Mouse (Mus musculus): ENCODE results near the gene Osbpl3. TPM values are rescaled to one million over a fixed set of nuclear protein-coding genes. Genes with fewer than 3 reads are reported as not detected.

The Osbpl3 gene
- polyA plus RNA-seq, 1 experiment: 26.1 TPM

GRCm38 (mm10) chr6:50437815-50438214, 18.2 kb downstream of the Osbpl3 start:
- no peak for TF ChIP-seq CTCF (IDR thresholded peaks at IDR 0.05; ENCODE audit: extremely low read depth, insufficient read depth, low read length)
- no peak for TF ChIP-seq POLR2A (IDR thresholded peaks at IDR 0.05; ENCODE audit: extremely low read depth, insufficient read depth, low read length)
- H3K27ac ChIP-seq (ENCODE audit: insufficient read depth, low read length): no peak overlapping the region
- H3K4me1 ChIP-seq (ENCODE audit: control insufficient read depth, insufficient read depth, low read length): peaks cover 4% of the 10 kb centered on the region
- no peak overlapping the region for H3K4me3 ChIP-seq (ENCODE audit: insufficient read depth, low read length)

GRCm38 (mm10) chr6:50436661-50437060, 19.3 kb downstream of the Osbpl3 start:
- Histone ChIP-seq H3K27ac (ENCODE audit: insufficient read depth, low read length) (no peak overlapping the region), H3K4me1 (ENCODE audit: control insufficient read depth, insufficient read depth, low read length) (peaks cover 4% of the 10 kb centered on the region), H3K4me3 (ENCODE audit: insufficient read depth, low read length) (no peak overlapping the region)
- TF ChIP-seq CTCF (IDR thresholded peaks at IDR 0.05; ENCODE audit: extremely low read depth, insufficient read depth, low read length) (no peak), POLR2A (IDR thresholded peaks at IDR 0.05; ENCODE audit: extremely low read depth, insufficient read depth, low read length) (no peak)

- Histone ChIP-seq H3K4me1 (ENCODE audit: control insufficient read depth, insufficient read depth, low read length) (no peaks in the 10 kb centered on the region), H3K27ac (ENCODE audit: insufficient read depth, low read length) (no peak overlapping the region), H3K4me3 (ENCODE audit: insufficient read depth, low read length) (no peak overlapping the region)
- TF ChIP-seq POLR2A (IDR thresholded peaks at IDR 0.05; ENCODE audit: extremely low read depth, insufficient read depth, low read length): no peak
- TF ChIP-seq CTCF (IDR thresholded peaks at IDR 0.05; ENCODE audit: extremely low read depth, insufficient read depth, low read length): no peak
Observed at GRCm38 (mm10) chr6:50432491-50432890, 23.5 kb downstream of the Osbpl3 start.

GRCm38 (mm10) chr6:50429299-50429698, 26.7 kb downstream of the Osbpl3 start:
- no peak for TF ChIP-seq POLR2A (IDR thresholded peaks at IDR 0.05; ENCODE audit: extremely low read depth, insufficient read depth, low read length)
- no peak for TF ChIP-seq CTCF (IDR thresholded peaks at IDR 0.05; ENCODE audit: extremely low read depth, insufficient read depth, low read length)
- H3K27ac ChIP-seq (ENCODE audit: insufficient read depth, low read length): no peak overlapping the region
- no peak overlapping the region for H3K4me3 ChIP-seq (ENCODE audit: insufficient read depth, low read length)
- no peaks in the 10 kb centered on the region; the same call in 1 of the 2 replicates for H3K4me1 ChIP-seq (ENCODE audit: control insufficient read depth, insufficient read depth, low read length)

GRCm38 (mm10) chr6:50427051-50427732, 28.8 kb downstream of the Osbpl3 start:
- Histone ChIP-seq H3K4me1 (ENCODE audit: control insufficient read depth, insufficient read depth, low read length) (no peaks in the 10 kb centered on the region; the same call in 1 of the 2 replicates), H3K27ac (ENCODE audit: insufficient read depth, low read length) (no peak overlapping the region), H3K4me3 (ENCODE audit: insufficient read depth, low read length) (no peak overlapping the region)
- TF ChIP-seq CTCF (IDR thresholded peaks at IDR 0.05; ENCODE audit: extremely low read depth, insufficient read depth, low read length) (no peak), POLR2A (IDR thresholded peaks at IDR 0.05; ENCODE audit: extremely low read depth, insufficient read depth, low read length) (no peak)

- Histone ChIP-seq H3K27ac (ENCODE audit: insufficient read depth, low read length) (no peak overlapping the region), H3K4me3 (ENCODE audit: insufficient read depth, low read length) (no peak overlapping the region), H3K4me1 (ENCODE audit: control insufficient read depth, insufficient read depth, low read length) (no peaks in the 10 kb centered on the region; the same call in 1 of the 2 replicates)
- TF ChIP-seq POLR2A (IDR thresholded peaks at IDR 0.05; ENCODE audit: extremely low read depth, insufficient read depth, low read length): no peak
- TF ChIP-seq CTCF (IDR thresholded peaks at IDR 0.05; ENCODE audit: extremely low read depth, insufficient read depth, low read length): no peak
Observed at GRCm38 (mm10) chr6:50426571-50426970, 29.4 kb downstream of the Osbpl3 start.

- Histone ChIP-seq H3K4me1 (ENCODE audit: control insufficient read depth, insufficient read depth, low read length) (no peaks in the 10 kb centered on the region; the same call in 1 of the 2 replicates), H3K4me3 (ENCODE audit: insufficient read depth, low read length) (no peak overlapping the region), H3K27ac (ENCODE audit: insufficient read depth, low read length) (no peak overlapping the region)
- no peak for TF ChIP-seq CTCF (IDR thresholded peaks at IDR 0.05; ENCODE audit: extremely low read depth, insufficient read depth, low read length)
- TF ChIP-seq POLR2A (IDR thresholded peaks at IDR 0.05; ENCODE audit: extremely low read depth, insufficient read depth, low read length): no peak
Observed at GRCm38 (mm10) chr6:50424271-50424670, 31.7 kb downstream of the Osbpl3 start.

- Histone ChIP-seq H3K4me1 (ENCODE audit: control insufficient read depth, insufficient read depth, low read length) (no peaks in the 10 kb centered on the region; the same call in 1 of the 2 replicates), H3K4me3 (ENCODE audit: insufficient read depth, low read length) (no peak overlapping the region), H3K27ac (ENCODE audit: insufficient read depth, low read length) (no peak overlapping the region)
- TF ChIP-seq POLR2A (IDR thresholded peaks at IDR 0.05; ENCODE audit: extremely low read depth, insufficient read depth, low read length) (no peak), CTCF (IDR thresholded peaks at IDR 0.05; ENCODE audit: extremely low read depth, insufficient read depth, low read length) (no peak)
Observed at GRCm38 (mm10) chr6:50420413-50420812, 35.6 kb downstream of the Osbpl3 start.

- no peak overlapping the region for H3K27ac ChIP-seq (ENCODE audit: insufficient read depth, low read length)
- H3K4me3 ChIP-seq (ENCODE audit: insufficient read depth, low read length): no peak overlapping the region
- H3K4me1 ChIP-seq (ENCODE audit: control insufficient read depth, insufficient read depth, low read length): peaks cover 4% of the 10 kb centered on the region
- TF ChIP-seq CTCF (IDR thresholded peaks at IDR 0.05; ENCODE audit: extremely low read depth, insufficient read depth, low read length): no peak
- no peak for TF ChIP-seq POLR2A (IDR thresholded peaks at IDR 0.05; ENCODE audit: extremely low read depth, insufficient read depth, low read length)
Observed at GRCm38 (mm10) chr6:50419518-50420290, 36.3 kb downstream of the Osbpl3 start.

Measured in cortical plate, adult 2 months (tissue).